Mouse (Mus musculus): ENCODE measurements around the gene Esr1. TPM values are rescaled to one million over a fixed set of nuclear protein-coding genes. Genes with fewer than 3 reads are reported as not detected.
"Not testable (repeated sequence)": the region's sequence is repeated elsewhere in the genome, so short reads cannot be mapped to it uniquely, and the experiment has no call there.

Esr1 gene
- polyA plus RNA-seq, 1 experiment from 2014 or later, result 0.93 TPM

DNA sequence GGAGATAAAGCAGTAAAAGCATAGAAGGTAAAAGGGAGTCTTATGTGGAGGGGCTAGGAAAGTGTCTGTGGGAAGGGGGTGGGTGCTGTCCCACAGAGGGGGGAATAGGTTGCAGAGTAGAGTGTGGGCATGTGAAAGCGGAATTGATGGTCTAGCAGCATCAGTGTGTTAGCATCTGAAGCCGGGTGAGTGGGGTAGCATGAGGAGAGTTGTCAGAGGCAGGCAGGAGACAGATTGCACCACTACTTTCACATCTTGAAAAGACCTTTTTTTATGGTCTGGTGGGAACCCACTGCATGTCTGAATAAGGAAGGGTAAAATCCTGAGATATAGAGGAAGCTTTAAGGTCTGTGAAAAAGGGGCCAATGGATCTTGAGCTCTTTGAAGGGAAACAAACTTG lies 123.5 kb downstream of the Esr1 start:
- H3K9me3 ChIP-seq (ENCODE audit: control insufficient read depth, low read length), result no peaks in the 10 kb centered on the region
- WGBS, result 82% methylated on average over 2 of the region's 2 CpGs
- ATAC-seq (ENCODE audit: insufficient number of reproducible peaks, insufficient read depth, low FRiP score, low read depth), result no peak
- H3K9ac ChIP-seq (ENCODE audit: low read length), result no peak overlapping the region
- H3K4me3 ChIP-seq (ENCODE audit: control insufficient read depth in 1 of 2, insufficient read depth in 1 of 2, low read depth in 1 of 2, low read length in 2 of 2), result no peak overlapping the region
- H3K36me3 ChIP-seq (ENCODE audit: control insufficient read depth, insufficient read depth, low read length), result no peaks in the 10 kb centered on the region
- H3K27ac ChIP-seq (replicated peaks in 1 of 2; ENCODE audit: control insufficient read depth in 1 of 2, insufficient read depth in 1 of 2, low read depth in 2 of 2, low read length in 2 of 2), result no peak overlapping the region
- no peaks in the 10 kb centered on the region for H3K27me3 ChIP-seq (ENCODE audit: control insufficient read depth, insufficient read depth, low read length)
- H3K4me1 ChIP-seq (ENCODE audit: control insufficient read depth in 2 of 2, insufficient read depth in 2 of 2, low read length in 2 of 2), result no peaks in the 10 kb centered on the region
- H3K4me2 ChIP-seq (ENCODE audit: low read length), result no peak overlapping the region

DNA sequence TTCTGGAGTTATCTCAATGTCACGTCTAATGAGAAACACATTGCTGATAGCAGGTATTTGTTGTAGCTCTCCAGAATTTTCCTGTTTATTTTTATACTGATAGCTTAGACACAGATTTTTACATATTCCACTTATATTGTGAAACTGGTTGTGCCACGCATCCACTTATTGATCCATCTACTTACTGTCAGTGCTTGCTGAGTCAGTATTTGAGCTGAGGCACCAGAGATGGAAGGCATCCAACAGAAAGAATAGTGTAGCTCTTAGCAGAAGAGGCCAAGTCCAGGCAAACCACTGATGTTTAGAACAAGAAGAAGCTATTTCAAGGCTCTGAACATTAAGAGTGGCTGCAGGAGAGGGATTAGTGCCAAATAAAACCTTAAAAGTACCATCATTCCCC lies 126.9 kb downstream of the Esr1 start:
- ATAC-seq (ENCODE audit: insufficient number of reproducible peaks, insufficient read depth, low FRiP score, low read depth), result no peak
- Histone ChIP-seq H3K36me3 (ENCODE audit: control insufficient read depth, insufficient read depth, low read length) (no peaks in the 10 kb centered on the region), H3K27me3 (ENCODE audit: control insufficient read depth, insufficient read depth, low read length) (no peaks in the 10 kb centered on the region), H3K9me3 (ENCODE audit: control insufficient read depth, low read length) (no peaks in the 10 kb centered on the region), H3K27ac (replicated peaks in 1 of 2; ENCODE audit: control insufficient read depth in 1 of 2, insufficient read depth in 1 of 2, low read depth in 2 of 2, low read length in 2 of 2) (no peak overlapping the region), H3K4me3 (ENCODE audit: control insufficient read depth in 1 of 2, insufficient read depth in 1 of 2, low read depth in 1 of 2, low read length in 2 of 2) (no peak overlapping the region), H3K4me2 (ENCODE audit: low read length) (no peak overlapping the region), H3K9ac (ENCODE audit: low read length) (no peak overlapping the region), H3K4me1 (ENCODE audit: control insufficient read depth in 2 of 2, insufficient read depth in 2 of 2, low read length in 2 of 2) (no peaks in the 10 kb centered on the region)
- 82% methylated on average over 2 of the region's 2 CpGs for WGBS

DNA sequence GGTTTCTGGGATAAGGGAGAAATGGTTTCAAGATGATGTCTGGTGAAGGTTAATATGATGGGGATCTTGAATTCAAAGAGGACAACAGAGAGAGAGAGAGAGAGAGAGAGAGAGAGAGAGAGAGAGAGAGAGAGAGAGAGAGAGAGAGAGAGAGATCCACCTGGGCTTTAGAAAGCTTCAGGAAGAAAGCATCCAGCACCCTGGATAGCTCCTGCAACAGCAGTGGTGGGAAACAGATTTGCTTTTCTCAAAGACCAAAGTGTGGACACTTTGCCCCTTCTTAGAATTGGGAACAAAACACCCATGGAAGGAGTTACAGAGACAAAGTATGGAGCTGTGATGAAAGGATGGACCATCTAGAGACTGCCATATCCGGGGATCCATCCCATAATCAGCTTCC lies 139.7 kb downstream of the Esr1 start:
- H3K27me3 ChIP-seq (ENCODE audit: control insufficient read depth, insufficient read depth, low read length); H3K4me2 ChIP-seq (ENCODE audit: low read length); H3K9ac ChIP-seq (ENCODE audit: low read length); H3K4me3 ChIP-seq (ENCODE audit: control insufficient read depth in 1 of 2, insufficient read depth in 1 of 2, low read depth in 1 of 2, low read length in 2 of 2); H3K4me1 ChIP-seq (ENCODE audit: control insufficient read depth in 2 of 2, insufficient read depth in 2 of 2, low read length in 2 of 2); H3K36me3 ChIP-seq (ENCODE audit: control insufficient read depth, insufficient read depth, low read length); H3K27ac ChIP-seq (replicated peaks in 1 of 2; ENCODE audit: control insufficient read depth in 1 of 2, insufficient read depth in 1 of 2, low read depth in 2 of 2, low read length in 2 of 2); ATAC-seq (ENCODE audit: insufficient number of reproducible peaks, insufficient read depth, low FRiP score, low read depth); H3K9me3 ChIP-seq (ENCODE audit: control insufficient read depth, low read length): not testable (repeated sequence)
- 50% methylated on average over 1 of the region's 1 CpGs for WGBS

DNA sequence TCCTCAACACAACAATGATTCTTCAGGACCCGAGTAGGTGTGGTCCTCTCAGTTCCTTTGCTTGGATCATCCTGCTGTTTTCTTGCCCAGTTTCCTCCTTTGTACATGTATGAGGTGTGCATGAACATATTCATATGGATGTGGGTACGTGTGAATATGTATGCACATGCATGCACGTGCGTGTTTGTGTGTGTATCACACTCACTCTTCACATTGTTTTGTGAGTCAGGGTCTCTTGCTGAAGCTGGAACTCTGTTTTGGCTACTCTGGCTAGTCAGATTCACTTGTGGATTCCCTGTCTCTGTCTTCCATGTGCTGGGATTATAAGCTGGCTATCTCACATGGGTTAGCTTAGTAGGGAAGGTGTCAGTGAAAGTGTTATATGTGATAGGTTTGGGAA lies 141.6 kb downstream of the Esr1 start:
- H3K9ac ChIP-seq (ENCODE audit: low read length), result no peak overlapping the region
- H3K4me1 ChIP-seq (ENCODE audit: control insufficient read depth in 2 of 2, insufficient read depth in 2 of 2, low read length in 2 of 2), result no peaks in the 10 kb centered on the region
- no peak for ATAC-seq (ENCODE audit: insufficient number of reproducible peaks, insufficient read depth, low FRiP score, low read depth)
- no peaks in the 10 kb centered on the region for H3K9me3 ChIP-seq (ENCODE audit: control insufficient read depth, low read length)
- no peaks in the 10 kb centered on the region for H3K36me3 ChIP-seq (ENCODE audit: control insufficient read depth, insufficient read depth, low read length)
- WGBS, result 67% methylated on average over 4 of the region's 4 CpGs
- H3K4me3 ChIP-seq (ENCODE audit: control insufficient read depth in 1 of 2, insufficient read depth in 1 of 2, low read depth in 1 of 2, low read length in 2 of 2), result no peak overlapping the region
- H3K27ac ChIP-seq (replicated peaks in 1 of 2; ENCODE audit: control insufficient read depth in 1 of 2, insufficient read depth in 1 of 2, low read depth in 2 of 2, low read length in 2 of 2), result no peak overlapping the region
- H3K4me2 ChIP-seq (ENCODE audit: low read length), result no peak overlapping the region
- no peaks in the 10 kb centered on the region for H3K27me3 ChIP-seq (ENCODE audit: control insufficient read depth, insufficient read depth, low read length)

DNA sequence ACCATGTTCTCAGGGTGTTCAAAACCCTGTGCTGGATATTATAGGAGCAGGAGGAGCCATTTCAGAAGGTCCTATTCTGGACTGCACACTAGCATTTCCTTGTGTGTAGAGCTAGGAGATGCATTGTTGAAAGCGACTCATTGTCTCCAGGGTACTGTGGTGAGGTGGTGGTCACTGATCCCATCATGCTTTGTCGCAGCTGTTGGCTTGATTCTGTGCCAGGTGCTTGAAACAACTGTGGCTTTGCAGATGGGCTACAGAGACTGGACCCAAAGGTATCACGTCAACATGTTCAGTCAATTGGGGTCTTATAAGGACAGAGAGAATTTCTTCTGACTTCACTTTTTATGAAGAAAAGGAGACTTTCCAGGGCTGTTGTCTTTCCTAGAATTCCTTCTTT lies 164.1 kb downstream of the Esr1 start:
- Histone ChIP-seq H3K4me1 (ENCODE audit: control insufficient read depth in 2 of 2, insufficient read depth in 2 of 2, low read length in 2 of 2) (no peaks in the 10 kb centered on the region), H3K4me2 (ENCODE audit: low read length) (no peak overlapping the region), H3K9me3 (ENCODE audit: control insufficient read depth, low read length) (no peaks in the 10 kb centered on the region), H3K4me3 (ENCODE audit: control insufficient read depth in 1 of 2, insufficient read depth in 1 of 2, low read depth in 1 of 2, low read length in 2 of 2) (no peak overlapping the region), H3K36me3 (ENCODE audit: control insufficient read depth, insufficient read depth, low read length) (no peaks in the 10 kb centered on the region), H3K27me3 (ENCODE audit: control insufficient read depth, insufficient read depth, low read length) (no peaks in the 10 kb centered on the region), H3K27ac (replicated peaks in 1 of 2; ENCODE audit: control insufficient read depth in 1 of 2, insufficient read depth in 1 of 2, low read depth in 2 of 2, low read length in 2 of 2) (no peak overlapping the region), H3K9ac (ENCODE audit: low read length) (no peak overlapping the region)
- WGBS, result 83% methylated on average over 3 of the region's 3 CpGs
- ATAC-seq (ENCODE audit: insufficient number of reproducible peaks, insufficient read depth, low FRiP score, low read depth), result no peak

DNA sequence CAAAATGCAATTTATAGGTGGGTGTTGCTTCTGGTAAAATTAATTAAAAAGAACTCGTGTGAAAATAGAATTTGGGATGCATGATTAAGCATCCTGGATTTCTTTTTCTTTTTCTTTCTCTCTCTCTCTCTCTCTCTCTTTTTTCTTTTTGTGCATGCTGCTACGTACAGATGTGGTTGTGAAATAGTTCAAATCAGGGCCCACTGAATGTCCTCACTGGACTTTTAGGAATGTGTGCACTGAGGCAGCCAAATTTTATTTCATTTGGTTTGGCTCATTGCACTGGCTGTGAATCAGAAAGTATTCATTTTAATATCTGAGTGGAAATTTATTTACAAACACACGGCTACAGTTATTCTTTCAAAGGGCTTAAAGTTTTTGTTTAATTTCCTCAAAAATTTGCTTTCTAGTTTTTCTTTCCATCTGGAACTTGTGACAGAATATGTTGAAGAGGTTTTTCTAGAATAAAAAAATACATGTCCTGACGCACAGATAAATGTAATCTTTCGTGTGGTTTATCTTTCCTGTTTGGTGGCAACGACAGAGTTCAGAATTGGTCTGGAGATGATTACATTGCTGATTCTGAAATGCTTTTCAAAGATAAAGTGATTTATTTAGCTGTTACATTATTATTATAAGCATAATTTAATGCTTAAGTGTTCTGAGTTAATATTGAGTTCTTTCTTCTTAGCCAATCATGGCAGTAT lies 164.8 kb downstream of the Esr1 start:
- no peak overlapping the region for H3K4me2 ChIP-seq (ENCODE audit: low read length)
- H3K27ac ChIP-seq (replicated peaks in 1 of 2; ENCODE audit: control insufficient read depth in 1 of 2, insufficient read depth in 1 of 2, low read depth in 2 of 2, low read length in 2 of 2), result no peak overlapping the region
- no peaks in the 10 kb centered on the region for H3K4me1 ChIP-seq (ENCODE audit: control insufficient read depth in 2 of 2, insufficient read depth in 2 of 2, low read length in 2 of 2)
- no peaks in the 10 kb centered on the region for H3K27me3 ChIP-seq (ENCODE audit: control insufficient read depth, insufficient read depth, low read length)
- no peak for ATAC-seq (ENCODE audit: insufficient number of reproducible peaks, insufficient read depth, low FRiP score, low read depth)
- H3K36me3 ChIP-seq (ENCODE audit: control insufficient read depth, insufficient read depth, low read length), result no peaks in the 10 kb centered on the region
- H3K9me3 ChIP-seq (ENCODE audit: control insufficient read depth, low read length), result no peaks in the 10 kb centered on the region
- no peak overlapping the region for H3K4me3 ChIP-seq (ENCODE audit: control insufficient read depth in 1 of 2, insufficient read depth in 1 of 2, low read depth in 1 of 2, low read length in 2 of 2)
- 71% methylated on average over 6 of the region's 6 CpGs for WGBS
- H3K9ac ChIP-seq (ENCODE audit: low read length), result no peak overlapping the region

DNA sequence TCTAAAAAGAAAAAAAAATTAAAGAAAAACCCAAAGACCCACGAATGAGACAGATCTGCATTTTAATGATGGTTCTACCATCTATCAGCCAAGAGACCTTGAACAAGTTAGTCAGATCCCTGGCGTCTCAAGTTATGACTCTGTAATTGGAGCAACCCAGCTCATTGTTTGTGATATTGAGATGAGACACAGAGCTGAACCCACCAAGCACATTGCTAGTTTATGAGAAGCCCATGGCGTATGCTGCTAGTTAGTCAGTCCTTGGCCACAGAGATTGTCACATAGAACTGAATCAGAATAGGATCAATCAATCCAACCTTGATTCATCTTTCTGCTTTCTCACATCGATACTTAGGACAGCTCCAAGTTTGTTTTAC lies 165.3 kb downstream of the Esr1 start:
- H3K27me3 ChIP-seq (ENCODE audit: control insufficient read depth, insufficient read depth, low read length), result no peaks in the 10 kb centered on the region
- no peak overlapping the region for H3K27ac ChIP-seq (replicated peaks in 1 of 2; ENCODE audit: control insufficient read depth in 1 of 2, insufficient read depth in 1 of 2, low read depth in 2 of 2, low read length in 2 of 2)
- 72% methylated on average over 4 of the region's 4 CpGs for WGBS

DNA sequence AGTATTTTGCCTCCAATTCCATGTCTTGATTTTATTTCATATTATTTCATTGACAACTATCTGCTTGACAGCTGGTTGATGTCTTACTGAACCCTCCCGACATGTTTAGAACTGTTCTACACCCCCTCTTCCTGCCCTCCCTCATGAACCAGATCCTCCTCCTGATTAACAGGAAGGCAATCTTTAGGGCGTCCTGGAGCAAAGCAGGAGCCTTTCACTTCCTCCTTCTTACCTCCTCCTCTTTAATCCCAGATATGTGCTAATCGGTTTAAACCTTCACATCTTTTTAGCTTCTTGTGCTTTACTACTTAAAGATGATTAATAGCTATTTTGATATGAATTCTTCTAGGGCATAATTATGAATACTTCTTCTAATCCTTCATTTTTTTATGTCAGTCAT lies 166.6 kb downstream of the Esr1 start:
- H3K27me3 ChIP-seq (ENCODE audit: control insufficient read depth, insufficient read depth, low read length), result no peaks in the 10 kb centered on the region
- H3K9me3 ChIP-seq (ENCODE audit: control insufficient read depth, low read length), result no peaks in the 10 kb centered on the region
- no peak for ATAC-seq (ENCODE audit: insufficient number of reproducible peaks, insufficient read depth, low FRiP score, low read depth)
- no peak overlapping the region for H3K27ac ChIP-seq (replicated peaks in 1 of 2; ENCODE audit: control insufficient read depth in 1 of 2, insufficient read depth in 1 of 2, low read depth in 2 of 2, low read length in 2 of 2)
- H3K4me1 ChIP-seq (ENCODE audit: control insufficient read depth in 2 of 2, insufficient read depth in 2 of 2, low read length in 2 of 2), result no peaks in the 10 kb centered on the region
- 50% methylated on average over 3 of the region's 3 CpGs for WGBS
- no peaks in the 10 kb centered on the region for H3K36me3 ChIP-seq (ENCODE audit: control insufficient read depth, insufficient read depth, low read length)
- H3K4me2 ChIP-seq (ENCODE audit: low read length), result no peak overlapping the region
- no peak overlapping the region for H3K4me3 ChIP-seq (ENCODE audit: control insufficient read depth in 1 of 2, insufficient read depth in 1 of 2, low read depth in 1 of 2, low read length in 2 of 2)
- H3K9ac ChIP-seq (ENCODE audit: low read length), result no peak overlapping the region

More for the DNA sequence above, 165.3 kb downstream of the Esr1 start:
- Histone ChIP-seq H3K9me3 (ENCODE audit: control insufficient read depth, low read length) (no peaks in the 10 kb centered on the region), H3K4me1 (ENCODE audit: control insufficient read depth in 2 of 2, insufficient read depth in 2 of 2, low read length in 2 of 2) (no peaks in the 10 kb centered on the region), H3K36me3 (ENCODE audit: control insufficient read depth, insufficient read depth, low read length) (no peaks in the 10 kb centered on the region), H3K4me3 (ENCODE audit: control insufficient read depth in 1 of 2, insufficient read depth in 1 of 2, low read depth in 1 of 2, low read length in 2 of 2) (no peak overlapping the region), H3K4me2 (ENCODE audit: low read length) (no peak overlapping the region), H3K9ac (ENCODE audit: low read length) (no peak overlapping the region)
- no peak for ATAC-seq (ENCODE audit: insufficient number of reproducible peaks, insufficient read depth, low FRiP score, low read depth)
